Mouse (Mus musculus) spleen, adult 2 months (tissue): Measurements from ENCODE around the gene Tapt1.

Source experiments
- CTCF ChIP-seq: fragments of 200-500 bp; IDR thresholded peaks from 2 replicates; pipeline ENCODE4 v1.5.1; 2011; ENCODE audit warnings: mild to moderate bottlenecking, inconsistent platforms; ENCODE audit not compliant: insufficient read depth, insufficient read length, insufficient replicate concordance; ENCODE audit errors: extremely low read depth
- POLR2A ChIP-seq: fragments of 200-500 bp; IDR thresholded peaks from 2 replicates; pipeline ENCODE4 v1.6.1; 2011; ENCODE audit warnings: low read depth, low read length, inconsistent platforms

DNA sequence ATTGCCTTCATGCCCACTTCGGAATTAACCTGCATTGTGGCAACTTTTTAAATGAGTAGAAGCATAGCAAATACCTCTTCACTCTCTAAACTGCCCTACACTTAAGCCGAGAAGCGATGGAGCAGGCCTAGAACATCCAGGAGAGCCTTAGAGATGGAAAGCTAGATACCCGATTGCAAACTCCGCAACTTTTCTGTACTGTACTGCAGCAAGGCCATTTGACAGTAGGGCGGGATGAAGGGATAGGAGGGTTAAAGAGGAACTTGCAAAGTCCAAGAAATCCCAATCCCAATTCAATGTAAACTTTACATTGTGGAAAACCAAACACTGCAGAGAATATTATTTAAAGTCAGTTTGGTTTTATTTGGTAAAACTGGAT lies 1.0 kb upstream of the Tapt1 start:
- TF ChIP-seq POLR2A: no peak
- no peak for TF ChIP-seq CTCF
